21 mouse cellular contexts compared by ENCODE assay signal in the genomic region with DNA sequence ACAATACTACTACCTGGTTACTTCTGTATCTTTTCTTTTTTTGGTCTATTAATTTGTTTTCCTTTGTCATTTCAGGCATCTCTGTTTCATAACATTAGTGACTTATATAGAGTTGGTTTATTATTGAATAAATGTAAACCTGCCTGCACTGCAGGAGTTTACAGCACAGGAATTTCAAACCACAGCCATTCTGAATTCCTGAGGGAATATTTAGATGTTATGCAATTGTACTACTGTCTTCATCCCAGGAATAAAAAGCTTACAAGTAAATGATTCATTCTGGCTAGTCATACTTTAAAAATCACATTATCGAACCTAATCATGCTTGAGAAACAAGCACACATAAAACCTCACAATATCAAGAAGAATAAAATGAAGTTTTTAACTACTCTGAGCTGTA.
A peak's percentile ranks its signal among the peaks of the same experiment; 100 is the strongest.
DNase-seq lines count a peak whose midpoint lies in the region; ATAC-seq and TF ChIP-seq lines count a peak whose summit lies in the region.
"Had no signal": no experiment of that assay in that cellular context is flagged by ENCODE, and none has a peak within 500 bp of the region (broad histone marks: within the 10 kb centered on the region; RNA-seq: fewer than 3 reads in every experiment).

No protein-coding gene starts in this region.

- CTCF ChIA-PET in Patski (lab: Charles Lee) = no interaction called here

- no peak overlapping the region for H3K27ac ChIP-seq in forebrain, embryonic 13.5 days
- H3K27ac ChIP-seq: embryonic facial prominence, embryonic 13.5 days; embryonic facial prominence, embryonic 15.5 days had no signal

- POLR2A ChIA-PET in Patski (lab: Charles Lee) = no interaction called here

- H3K9ac ChIP-seq in forebrain, embryonic 13.5 days = no peak overlapping the region
- H3K9ac ChIP-seq: embryonic facial prominence, embryonic 13.5 days; embryonic facial prominence, embryonic 15.5 days had no signal

- no peak for TF ChIP-seq CTCF in Patski (IDR thresholded peaks at IDR 0.05)

- 89% methylated on average over 1 of the region's 1 CpGs for WGBS in forebrain, embryonic 13.5 days

- no peaks in the 10 kb centered on the region for H3K79me2 ChIP-seq in myocyte (ENCODE audit: control insufficient read depth, insufficient read depth)

- H3K9me3 ChIP-seq in forebrain, embryonic 13.5 days (replicated peaks) = no peaks in the 10 kb centered on the region
- H3K9me3 ChIP-seq: embryonic facial prominence, embryonic 13.5 days; embryonic facial prominence, embryonic 15.5 days had no signal

- H3K4me1 ChIP-seq in forebrain, embryonic 13.5 days = peaks cover 20% of the 10 kb centered on the region
- H3K4me1 ChIP-seq: embryonic facial prominence, embryonic 15.5 days had no signal

- no peak overlapping the region for H3K4me2 ChIP-seq in myocyte (ENCODE audit: low read depth)
- no peak overlapping the region for H3K4me2 ChIP-seq in forebrain, embryonic 13.5 days
- H3K4me2 ChIP-seq: embryonic facial prominence, embryonic 13.5 days; embryonic facial prominence, embryonic 15.5 days had no signal

- ATAC-seq in Patski = peak; percentile 60
- no peak for ATAC-seq in forebrain, embryonic 13.5 days
- ATAC-seq: forebrain, embryonic 14.5 days; forebrain, embryonic 16.5 days had no signal

- TF ChIP-seq POLR2A in myocyte (IDR thresholded peaks at IDR 0.05; ENCODE audit: insufficient read length, low read depth) = no peak

- no peak overlapping the region for H3K4me3 ChIP-seq in myocyte
- no peak overlapping the region for H3K4me3 ChIP-seq in forebrain, embryonic 13.5 days
- H3K4me3 ChIP-seq: embryonic facial prominence, embryonic 13.5 days; embryonic facial prominence, embryonic 15.5 days; erythroblast, embryonic 14.5 days had no signal

- H3ac ChIP-seq in myocyte (ENCODE audit: control insufficient read depth, insufficient read length) = no peak overlapping the region

- in situ Hi-C loops in Patski (cut with MboI; ENCODE audit: low pct_unique_long_range_greater_than_20kb) = no loop called here

- H3K27me3 ChIP-seq in Patski = peaks cover 3% of the 10 kb centered on the region
- H3K27me3 ChIP-seq in myocyte (ENCODE audit: control insufficient read depth, insufficient read depth, insufficient read length) = no peaks in the 10 kb centered on the region
- no peaks in the 10 kb centered on the region for H3K27me3 ChIP-seq in forebrain, embryonic 13.5 days
- H3K27me3 ChIP-seq: embryonic facial prominence, embryonic 13.5 days; embryonic facial prominence, embryonic 15.5 days had no signal

- no peaks in the 10 kb centered on the region for H3K36me3 ChIP-seq in myocyte (ENCODE audit: control insufficient read depth, insufficient read depth)
- H3K36me3 ChIP-seq in forebrain, embryonic 13.5 days (ENCODE audit: poor library complexity, severe bottlenecking) = no peaks in the 10 kb centered on the region
- H3K36me3 ChIP-seq: embryonic facial prominence, embryonic 13.5 days; embryonic facial prominence, embryonic 15.5 days had no signal

- DNase-seq in kidney, adult 9 months = peak; percentile 13
- DNase-seq in kidney, adult 8-10 months = no peak
- DNase-seq in Patski (ENCODE audit: low read depth, low spot score) = peak; percentile 12
- no peak for DNase-seq in lung, adult 18-20 months
- DNase-seq: adrenal gland, adult 2 months; adrenal gland, postnatal 10 days; adrenal gland, postnatal 25 days; cerebellum, adult 11 months; cerebellum, adult 18-20 months; cerebellum, adult 8-10 months; cerebellum, adult 9-11 months; cerebellum, postnatal 14 days; cerebellum, postnatal 36 days; embryo, embryonic 11 days had no signal

TF ChIP-seq in myocyte, 11 proteins besides CTCF, POLR2A, EP300 and RAD21:
- TF ChIP-seq CEBPB (IDR thresholded peaks at IDR 0.05; ENCODE audit: insufficient read depth, poor library complexity, severe bottlenecking) = 0 out of 2 replicates have a peak, but pooled peaks have one; percentile 27
- TF ChIP-seq MYOG (IDR thresholded peaks at IDR 0.05; ENCODE audit: control insufficient read depth in 1 of 3, insufficient read depth in 1 of 3, insufficient read length in 2 of 3, low read depth in 2 of 3) = no peak

Comparison
In these comparisons a context has a peak if more than half of its experiments do, and no peak if none do; other contexts are left out.
1. DNase-seq: peak in kidney, adult 9 months (single experiment) and Patski (single experiment); none in kidney, adult 8-10 months (0 of 2) and lung, adult 18-20 months (0 of 2).